Mouse (Mus musculus) v-Abl transformed pro-B cells (cell line): ENCODE measurements around the gene Cln6.
"Not testable (repeated sequence)": the region's sequence is repeated elsewhere in the genome, so short reads cannot be mapped to it uniquely, and the experiment has no call there.

Experiments
- in situ Hi-C, 2 experiments: fragments of 400-800 bp; cut with MboI; formaldehyde crosslinking; loops; one replicate each; pipeline ENCODE4 v1.15.1; 2025; ENCODE audit not compliant: unreplicated experiment in 2 of 2

Cln6 gene

GRCm38 (mm10) chr9:62827939-62828652, 10.5 kb upstream of the Cln6 start:
- in situ Hi-C loops = no loop called here

- in situ Hi-C loops = no loop called here
Measured at GRCm38 (mm10) chr9:62828662-62829086, 9.9 kb upstream of the Cln6 start.

- in situ Hi-C loops = no loop called here
Measured at GRCm38 (mm10) chr9:62829877-62830276, 8.7 kb upstream of the Cln6 start.

GRCm38 (mm10) chr9:62834906-62835305, 3.7 kb upstream of the Cln6 start:
- in situ Hi-C loops = no loop called here

GRCm38 (mm10) chr9:62835705-62836446, 2.7 kb upstream of the Cln6 start:
- in situ Hi-C loops = no loop called here

GRCm38 (mm10) chr9:62837611-62838010, 974 bp upstream of the Cln6 start:
- in situ Hi-C loops = no loop called here

- in situ Hi-C loops = no loop called here
Measured at GRCm38 (mm10) chr9:62838146-62838505, 459 bp upstream of the Cln6 start.

- in situ Hi-C loops = no loop called here
Measured at GRCm38 (mm10) chr9:62839172-62839770, 686 bp downstream of the Cln6 start.

GRCm38 (mm10) chr9:62843356-62844024, 4.9 kb downstream of the Cln6 start:
- in situ Hi-C loops = loop anchor here in 1 of 2 experiments (10.0 kb wide), 1 partner anchor 1001 kb away; no protein-coding TSS in a partner anchor

- in situ Hi-C loops = loop anchor here in 1 of 2 experiments (10.0 kb wide), 1 partner anchor 1000 kb away; no protein-coding TSS in a partner anchor
Measured at GRCm38 (mm10) chr9:62844461-62844860, 5.9 kb downstream of the Cln6 start.

GRCm38 (mm10) chr9:62847694-62848093, 9.1 kb downstream of the Cln6 start:
- in situ Hi-C loops = loop anchor here (5.0 to 10.0 kb wide), 2 partner anchors 280 to 997 kb away; no protein-coding TSS in a partner anchor

- in situ Hi-C loops = loop anchor here (5.0 to 10.0 kb wide), 2 partner anchors 279 to 996 kb away; no protein-coding TSS in a partner anchor
Measured at GRCm38 (mm10) chr9:62848641-62849040, 10.1 kb downstream of the Cln6 start.

- in situ Hi-C loops = loop anchor here (5.0 kb wide), 2 partner anchors 121 to 271 kb away; no protein-coding TSS in a partner anchor
Measured at GRCm38 (mm10) chr9:62851571-62851970, 13.0 kb downstream of the Cln6 start.

GRCm38 (mm10) chr9:62854483-62854882, 15.9 kb downstream of the Cln6 start:
- in situ Hi-C loops = loop anchor here (5.0 kb wide), 2 partner anchors 118 to 268 kb away; no protein-coding TSS in a partner anchor

- in situ Hi-C loops = no loop called here
Measured at GRCm38 (mm10) chr9:62857216-62857615, 18.6 kb downstream of the Cln6 start.

- in situ Hi-C loops = no loop called here
Measured at GRCm38 (mm10) chr9:62857719-62858261, 19.2 kb downstream of the Cln6 start, which contains the start of gene Calml4. Gene Calml4 (plus strand): TSS chr9:62858080.

- in situ Hi-C loops = no loop called here
Measured at GRCm38 (mm10) chr9:62858266-62859019, 19.9 kb downstream of the Cln6 start.

GRCm38 (mm10) chr9:62860102-62860501, 21.5 kb downstream of the Cln6 start:
- in situ Hi-C loops = not testable (repeated sequence)

- in situ Hi-C loops = no loop called here
Measured at GRCm38 (mm10) chr9:62860866-62861265, 22.3 kb downstream of the Cln6 start.
